Mouse (Mus musculus): ENCODE results near the gene Il17rc.

Il17rc gene

GRCm38 (mm10) chr6:113441147-113441680 is 30.0 kb upstream of the Il17rc start:
- ChIA-PET POLR2A (interaction anchor here in 3 of 4 experiments (0.6 to 3.4 kb wide), 19 partner anchors 7 to 256 kb away, joined by 3 to 19 read pairs (median 3); partner anchors contain the start of genes Il17rc (in 2 of the 3), Tatdn2 (in 2 of the 3), Brk1 (in 1 of the 3) and Creld1 (in 1 of the 3)), CTCF (interaction anchor here (0.5 to 2.9 kb wide), 42 partner anchors 10 to 741 kb away, joined by 3 to 23 read pairs (median 4); partner anchors contain the start of genes Il17rc (in 3 of the 4), Irak2 (in 2 of the 4), Rpusd3 (in 2 of the 4) and Brk1 (in 1 of the 4))

- ChIA-PET POLR2A (interaction anchor here (0.6 to 3.4 kb wide), 43 partner anchors 8 to 366 kb away, joined by 3 to 19 read pairs (median 4); partner anchors contain the start of genes Creld1 (in 2 of the 4), Rpusd3 (in 2 of the 4), Tatdn2 (in 2 of the 4) and Brk1 (in 1 of the 4)), CTCF (interaction anchor here (0.6 to 2.9 kb wide), 10 partner anchors 14 to 133 kb away, joined by 3 to 23 read pairs (median 5); partner anchors contain the start of gene Il17rc (in 1 of the 4))
These were observed 29.2 kb upstream of the Il17rc start for GRCm38 (mm10) chr6:113442087-113442441.

GRCm38 (mm10) chr6:113442442-113443090 is 28.7 kb upstream of the Il17rc start, which contains the start of gene Jagn1:
Gene Jagn1 (plus strand): TSS chr6:113442569.
- POLR2A ChIA-PET: interaction anchor here (0.6 to 3.4 kb wide), 52 partner anchors 8 to 1490 kb away, joined by 3 to 19 read pairs (median 4); partner anchors contain the start of genes Creld1 (in 2 of the 4), Rpusd3 (in 2 of the 4), Tatdn2 (in 2 of the 4) and Brk1 (in 1 of the 4)
- CTCF ChIA-PET: interaction anchor here (0.6 to 2.9 kb wide), 12 partner anchors 15 to 133 kb away, joined by 3 to 23 read pairs (median 5); partner anchors contain the start of genes Il17rc (in 2 of the 4) and Il17re (in 1 of the 4)

- CTCF ChIA-PET: interaction anchor here in 3 of 4 experiments (0.6 to 2.9 kb wide), 10 partner anchors 15 to 51 kb away, joined by 3 to 23 read pairs (median 5); partner anchors contain the start of genes Il17rc (in 1 of the 3) and Il17re (in 1 of the 3)
These were observed 28.1 kb upstream of the Il17rc start for GRCm38 (mm10) chr6:113443091-113443490.

GRCm38 (mm10) chr6:113444207-113444965 is 26.8 kb upstream of the Il17rc start:
- CTCF ChIA-PET: no interaction called here
- POLR2A ChIA-PET: interaction anchor here in 3 of 4 experiments (0.5 to 3.0 kb wide), 12 partner anchors 10 to 104 kb away, joined by 3 to 9 read pairs (median 3); partner anchors contain the start of genes Cidec (in 1 of the 3), Il17rc (in 1 of the 3) and Rpusd3 (in 1 of the 3)

More at GRCm38 (mm10) chr6:113443091-113443490, 28.1 kb upstream of the Il17rc start:
- POLR2A ChIA-PET: interaction anchor here (0.6 to 3.4 kb wide), 41 partner anchors 8 to 1489 kb away, joined by 3 to 19 read pairs (median 4); partner anchors contain the start of genes Creld1 (in 2 of the 4), Camk1 (in 1 of the 4), Cidec (in 1 of the 4) and Il17rc (in 1 of the 4)

- ChIA-PET POLR2A (interaction anchor here (0.6 to 1.4 kb wide), 8 partner anchors 13 to 350 kb away, joined by 3 to 6 read pairs (median 3); no protein-coding TSS in a partner anchor), CTCF (interaction anchor here in 1 of 4 experiments (0.9 kb wide), 1 partner anchor 20 kb away, joined by 3 read pairs; no protein-coding TSS in a partner anchor)
These were observed 23.6 kb upstream of the Il17rc start for GRCm38 (mm10) chr6:113447639-113448038.

- CTCF ChIA-PET: no interaction called here
- POLR2A ChIA-PET: interaction anchor here in 1 of 4 experiments (1.0 to 1.4 kb wide), 2 partner anchors 9 kb away, joined by 5 read pairs; partner anchors contain the start of gene Jagn1
These were observed 19.4 kb upstream of the Il17rc start for GRCm38 (mm10) chr6:113451839-113452238.

GRCm38 (mm10) chr6:113455007-113455406 is 16.2 kb upstream of the Il17rc start:
- CTCF ChIA-PET: interaction anchor here in 1 of 4 experiments (0.6 kb wide), 1 partner anchor 10 kb away, joined by 15 read pairs; no protein-coding TSS in a partner anchor
- POLR2A ChIA-PET: interaction anchor here in 2 of 4 experiments (0.7 to 1.1 kb wide), 2 partner anchors 13 to 50 kb away, joined by 3 read pairs; partner anchors contain the start of gene Jagn1 (in 1 of the 2)

GRCm38 (mm10) chr6:113457952-113458534 is 13.2 kb upstream of the Il17rc start, which contains the start of gene Il17re:
Gene Il17re (plus strand): TSS chr6:113458484.
- ChIA-PET POLR2A (interaction anchor here in 3 of 4 experiments (0.7 to 1.7 kb wide), 5 partner anchors 13 to 37 kb away, joined by 3 to 4 read pairs (median 3); partner anchors contain the start of genes Jagn1 (in 2 of the 3) and Il17rc (in 1 of the 3)), CTCF (interaction anchor here in 3 of 4 experiments (0.6 to 1.8 kb wide), 6 partner anchors 10 to 36 kb away, joined by 3 to 7 read pairs (median 4); no protein-coding TSS in a partner anchor)

- CTCF ChIA-PET: interaction anchor here in 3 of 4 experiments (0.6 to 1.8 kb wide), 6 partner anchors 9 to 35 kb away, joined by 3 to 7 read pairs (median 4); no protein-coding TSS in a partner anchor
- POLR2A ChIA-PET: interaction anchor here in 3 of 4 experiments (0.6 to 1.0 kb wide), 4 partner anchors 12 to 72 kb away, joined by 3 to 4 read pairs (median 4); partner anchors contain the start of genes Il17rc (in 1 of the 3) and Jagn1 (in 1 of the 3)
These were observed 12.6 kb upstream of the Il17rc start for GRCm38 (mm10) chr6:113458635-113459034.

- ChIA-PET POLR2A (interaction anchor here in 1 of 4 experiments (1.2 kb wide), 1 partner anchor 22 kb away, joined by 3 read pairs; the partner anchor contains the start of gene Jagn1), CTCF (interaction anchor here in 2 of 4 experiments (0.7 to 1.6 kb wide), 3 partner anchors 23 to 110 kb away, joined by 3 to 4 read pairs (median 4); no protein-coding TSS in a partner anchor)
These were observed 7.2 kb upstream of the Il17rc start for GRCm38 (mm10) chr6:113464040-113464439.

GRCm38 (mm10) chr6:113465602-113466001 is 5.6 kb upstream of the Il17rc start:
- ChIA-PET CTCF (interaction anchor here in 3 of 4 experiments (0.8 to 1.6 kb wide), 5 partner anchors 24 to 39 kb away, joined by 3 to 4 read pairs (median 3); no protein-coding TSS in a partner anchor), POLR2A (interaction anchor here in 1 of 4 experiments (0.9 kb wide), 1 partner anchor 21 kb away, joined by 3 read pairs; no protein-coding TSS in a partner anchor)

- POLR2A ChIA-PET: interaction anchor here in 3 of 4 experiments (0.6 to 5.2 kb wide), 9 partner anchors 12 to 134 kb away, joined by 3 to 49 read pairs (median 5); partner anchors contain the start of genes Creld1 (in 2 of the 3) and Jagn1 (in 1 of the 3)
- CTCF ChIA-PET: interaction anchor here (0.6 to 3.9 kb wide), 13 partner anchors 10 to 169 kb away, joined by 3 to 23 read pairs (median 4); partner anchors contain the start of genes Creld1 (in 1 of the 4), Il17re (in 1 of the 4) and Jagn1 (in 1 of the 4)
These were observed 2.7 kb upstream of the Il17rc start for GRCm38 (mm10) chr6:113468512-113468911.

- ChIA-PET POLR2A (interaction anchor here in 3 of 4 experiments (0.6 to 5.2 kb wide), 9 partner anchors 11 to 27 kb away, joined by 3 to 49 read pairs (median 5); partner anchors contain the start of genes Creld1 (in 2 of the 3) and Jagn1 (in 2 of the 3)), CTCF (interaction anchor here (0.6 to 3.9 kb wide), 32 partner anchors 10 to 740 kb away, joined by 3 to 23 read pairs (median 4); partner anchors contain the start of genes Creld1 (in 2 of the 4), Il17re (in 2 of the 4), Jagn1 (in 2 of the 4) and Irak2 (in 1 of the 4))
These were observed 2.2 kb upstream of the Il17rc start for GRCm38 (mm10) chr6:113469021-113469420.

GRCm38 (mm10) chr6:113469432-113469831 is 1.8 kb upstream of the Il17rc start:
- POLR2A ChIA-PET: interaction anchor here in 3 of 4 experiments (0.6 to 5.2 kb wide), 11 partner anchors 11 to 101 kb away, joined by 3 to 49 read pairs (median 5); partner anchors contain the start of genes Creld1 (in 2 of the 3) and Jagn1 (in 2 of the 3)
- CTCF ChIA-PET: interaction anchor here (0.6 to 3.9 kb wide), 39 partner anchors 10 to 741 kb away, joined by 3 to 23 read pairs (median 4); partner anchors contain the start of genes Creld1 (in 2 of the 4), Il17re (in 2 of the 4), Jagn1 (in 2 of the 4) and Irak2 (in 1 of the 4)
